In the genomic region with DNA sequence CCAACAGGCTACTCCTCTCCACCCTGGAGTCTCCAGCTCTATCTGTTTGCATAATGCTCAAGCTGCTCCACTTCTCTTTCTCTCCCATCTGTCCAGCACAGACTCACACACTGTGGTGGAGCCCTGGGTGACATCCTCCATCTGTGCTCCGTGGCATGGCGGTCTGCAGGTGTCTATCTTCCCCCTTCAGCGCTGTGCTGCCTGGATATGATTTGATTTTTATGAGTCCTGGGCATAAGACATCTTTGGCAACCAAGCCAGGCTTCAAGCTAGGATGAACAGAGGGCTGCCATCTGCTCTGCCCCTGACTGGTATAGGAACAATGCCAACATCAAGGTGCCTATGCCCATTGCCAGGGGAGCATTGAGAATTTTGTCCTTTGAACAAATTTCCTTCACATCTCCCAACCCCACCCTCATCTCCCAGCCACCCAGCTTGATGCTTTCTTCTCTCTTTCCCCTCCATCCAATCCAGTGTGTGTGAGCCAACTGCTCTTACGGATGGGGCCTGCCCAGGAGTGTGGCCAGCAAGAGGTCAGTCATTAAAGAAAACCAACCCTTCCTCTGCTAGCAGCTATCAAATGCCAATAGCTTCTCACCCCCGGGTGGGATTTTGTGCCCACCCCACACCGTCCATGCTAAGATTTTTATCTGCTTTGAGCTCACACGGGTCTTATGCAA, we compare ENCODE assay signal across 17 mouse cellular contexts. TPM values are rescaled to one million over a fixed set of nuclear protein-coding genes. Genes with fewer than 3 reads are reported as not detected.
DNase-seq lines count a peak whose midpoint lies in the region; ATAC-seq lines count a peak whose summit lies in the region.
"Had no signal": no experiment of that assay in that cellular context is flagged by ENCODE, and none has a peak within 500 bp of the region (broad histone marks: within the 10 kb centered on the region; RNA-seq: fewer than 3 reads in every experiment).

No protein-coding gene starts in this region.

- no peak overlapping the region for H3K9ac ChIP-seq in forebrain, embryonic 14.5 days (ENCODE audit: low read length)
- H3K9ac ChIP-seq in forebrain, embryonic 12.5 days = no peak overlapping the region
- no peak overlapping the region for H3K9ac ChIP-seq in liver, embryonic 13.5 days

- H3K9me3 ChIP-seq in forebrain, embryonic 14.5 days (replicated peaks; ENCODE audit: control insufficient read depth, low read length) = no peaks in the 10 kb centered on the region
- H3K9me3 ChIP-seq in forebrain, embryonic 12.5 days = no peaks in the 10 kb centered on the region
- no peaks in the 10 kb centered on the region for H3K9me3 ChIP-seq in liver, embryonic 13.5 days (replicated peaks)

- H3K27ac ChIP-seq in forebrain, embryonic 14.5 days (ENCODE audit: low read depth, low read length) = peak overlapping the region; percentile 33; the same call in 1 of the 2 replicates
- H3K27ac ChIP-seq in forebrain, embryonic 12.5 days = no peak overlapping the region
- 0 out of 2 replicates have a peak overlapping the region, but pooled peaks have one; percentile 5 for H3K27ac ChIP-seq in liver, embryonic 13.5 days

- H3K4me2 ChIP-seq in forebrain, embryonic 14.5 days (ENCODE audit: low read length) = no peak overlapping the region
- no peak overlapping the region for H3K4me2 ChIP-seq in forebrain, embryonic 12.5 days
- no peak overlapping the region for H3K4me2 ChIP-seq in liver, embryonic 13.5 days

- ATAC-seq in forebrain, embryonic 14.5 days = peak; percentile 88
- ATAC-seq in forebrain, embryonic 12.5 days (ENCODE audit: low FRiP score) = no peak
- no peak for ATAC-seq in liver, embryonic 13.5 days (ENCODE audit: low read depth)
- ATAC-seq: midbrain, embryonic 16.5 days had no signal

- no peaks in the 10 kb centered on the region for H3K36me3 ChIP-seq in forebrain, embryonic 14.5 days (ENCODE audit: control insufficient read depth, insufficient read depth, low read length)
- H3K36me3 ChIP-seq in forebrain, embryonic 12.5 days (replicated peaks) = no peaks in the 10 kb centered on the region
- no peaks in the 10 kb centered on the region for H3K36me3 ChIP-seq in liver, embryonic 13.5 days

- DNase-seq in forebrain, embryonic 14.5 days (ENCODE audit: low spot score) = peak; percentile 66
- DNase-seq in liver, embryonic 13.5 days = no peak
- DNase-seq in liver = no peak
- peak; percentile 96 for DNase-seq in cerebellum, adult 11-12 months
- peak; percentile 82 to 83 for DNase-seq in cerebellum, postnatal 36 days
- no peak for DNase-seq in embryo, embryonic 9.5 days (ENCODE audit: extremely low spot score)
- DNase-seq in thymus, postnatal 36 days = no peak
- DNase-seq: adrenal gland, postnatal 25 days; kidney, postnatal 10 days; right cerebral cortex, postnatal 25 days had no signal

- no peaks in the 10 kb centered on the region for H3K4me1 ChIP-seq in forebrain, embryonic 14.5 days (ENCODE audit: control insufficient read depth, insufficient read depth, low read length)
- no peaks in the 10 kb centered on the region for H3K4me1 ChIP-seq in forebrain, embryonic 12.5 days
- H3K4me1 ChIP-seq in liver, embryonic 13.5 days (replicated peaks) = peaks cover 9% of the 10 kb centered on the region; the same call in 1 of the 2 replicates

- WGBS in forebrain, embryonic 14.5 days = 74% methylated on average over 7 of the region's 7 CpGs
- WGBS in forebrain, embryonic 12.5 days = 90% methylated on average over 7 of the region's 7 CpGs
- WGBS in liver, embryonic 13.5 days (ENCODE audit: insufficient replicate concordance) = 52% methylated on average over 7 of the region's 7 CpGs

- H3K27me3 ChIP-seq in forebrain, embryonic 14.5 days (replicated peaks; ENCODE audit: control insufficient read depth, insufficient read depth, low read length) = no peaks in the 10 kb centered on the region
- H3K27me3 ChIP-seq in forebrain, embryonic 12.5 days = no peaks in the 10 kb centered on the region; the same call in 1 of the 2 replicates
- peaks cover 3% of the 10 kb centered on the region; the same call in 1 of the 2 replicates for H3K27me3 ChIP-seq in liver, embryonic 13.5 days
- H3K27me3 ChIP-seq: CH12.LX had no signal

- H3K4me3 ChIP-seq in forebrain, embryonic 14.5 days (ENCODE audit: low read depth, low read length) = no peak overlapping the region
- no peak overlapping the region for H3K4me3 ChIP-seq in forebrain, embryonic 12.5 days (replicated peaks)
- no peak overlapping the region for H3K4me3 ChIP-seq in liver, embryonic 13.5 days (replicated peaks)

RNA-seq across cellular contexts. Expression of gene Saa3, which starts 3.2 kb away (rescaled TPM):
- polyA plus RNA-seq in forebrain, embryonic 14.5 days (2014; fragmentation: Nextera tagmentation; extraction: Ambion mirVana) = 0.34 TPM in 1 of 2 replicates, not detected in the other
- polyA plus RNA-seq in forebrain, embryonic 12.5 days (2016; fragmentation: Nextera tagmentation; extraction: Ambion mirVana) = not detected in 2 replicates
- 1.1 and 1.2 TPM in 2 replicates for polyA plus RNA-seq in liver, embryonic 13.5 days (2015; fragmentation: Nextera tagmentation; extraction: Ambion mirVana)
- polyA plus RNA-seq: embryonic facial prominence, embryonic 11.5 days; neural tube, embryonic 11.5 days had no signal

RNA-seq across cellular contexts. Expression of gene Saal1, which starts 8.3 kb away (rescaled TPM):
- 24.4 and 25.2 TPM in 2 replicates for polyA plus RNA-seq in forebrain, embryonic 14.5 days (2014; fragmentation: Nextera tagmentation; extraction: Ambion mirVana)
- polyA plus RNA-seq in forebrain, embryonic 12.5 days (2016; fragmentation: Nextera tagmentation; extraction: Ambion mirVana) = 37.0 and 37.2 TPM in 2 replicates
- 17.2 and 20.3 TPM in 2 replicates for polyA plus RNA-seq in liver, embryonic 13.5 days (2015; fragmentation: Nextera tagmentation; extraction: Ambion mirVana)

RNA-seq across cellular contexts. Expression of gene Saa4, which starts 13.7 kb away (rescaled TPM):
- not detected in 2 replicates for polyA plus RNA-seq in forebrain, embryonic 14.5 days (2014; fragmentation: Nextera tagmentation; extraction: Ambion mirVana)
- polyA plus RNA-seq in forebrain, embryonic 12.5 days (2016; fragmentation: Nextera tagmentation; extraction: Ambion mirVana) = not detected in 2 replicates
- polyA plus RNA-seq in liver, embryonic 13.5 days (2015; fragmentation: Nextera tagmentation; extraction: Ambion mirVana) = 2.7 and 3.6 TPM in 2 replicates
- polyA plus RNA-seq: embryonic facial prominence, embryonic 11.5 days; heart, postnatal 0 days; intestine, embryonic 14.5 days; midbrain, embryonic 16.5 days; neural tube, embryonic 11.5 days had no signal

RNA-seq across cellular contexts. Expression of gene Saa1, which starts 24.0 kb away (rescaled TPM):
- polyA plus RNA-seq in forebrain, embryonic 14.5 days (2014; fragmentation: Nextera tagmentation; extraction: Ambion mirVana) = not detected in 2 replicates
- not detected in 2 replicates for polyA plus RNA-seq in forebrain, embryonic 12.5 days (2016; fragmentation: Nextera tagmentation; extraction: Ambion mirVana)
- 0.23 TPM in 1 of 2 replicates, not detected in the other for polyA plus RNA-seq in liver, embryonic 13.5 days (2015; fragmentation: Nextera tagmentation; extraction: Ambion mirVana)
- polyA plus RNA-seq: heart, postnatal 0 days had no signal

RNA-seq across cellular contexts. Expression of gene Saa2, which starts 32.9 kb away (rescaled TPM):
- not detected in 2 replicates for polyA plus RNA-seq in forebrain, embryonic 14.5 days (2014; fragmentation: Nextera tagmentation; extraction: Ambion mirVana)
- not detected in 2 replicates for polyA plus RNA-seq in forebrain, embryonic 12.5 days (2016; fragmentation: Nextera tagmentation; extraction: Ambion mirVana)
- not detected in 2 replicates for polyA plus RNA-seq in liver, embryonic 13.5 days (2015; fragmentation: Nextera tagmentation; extraction: Ambion mirVana)
- polyA plus RNA-seq: heart, postnatal 0 days; midbrain, embryonic 16.5 days had no signal

Comparison
In these comparisons a context has a peak if more than half of its experiments do, and no peak if none do; other contexts are left out.
1. DNase-seq: peak in forebrain, embryonic 14.5 days (single experiment), cerebellum, adult 11-12 months (single experiment) and cerebellum, postnatal 36 days (2 of 2); none in liver, embryonic 13.5 days (single experiment), liver (single experiment), embryo, embryonic 9.5 days (single experiment) and thymus, postnatal 36 days (0 of 2).